Mouse (Mus musculus): ENCODE data around the gene Slit2. TPM values are rescaled to one million over a fixed set of nuclear protein-coding genes. Genes with fewer than 3 reads are reported as not detected.

Slit2 gene
- polyA plus RNA-seq, 1 experiment from 2014 or later = 13.5 TPM

DNA sequence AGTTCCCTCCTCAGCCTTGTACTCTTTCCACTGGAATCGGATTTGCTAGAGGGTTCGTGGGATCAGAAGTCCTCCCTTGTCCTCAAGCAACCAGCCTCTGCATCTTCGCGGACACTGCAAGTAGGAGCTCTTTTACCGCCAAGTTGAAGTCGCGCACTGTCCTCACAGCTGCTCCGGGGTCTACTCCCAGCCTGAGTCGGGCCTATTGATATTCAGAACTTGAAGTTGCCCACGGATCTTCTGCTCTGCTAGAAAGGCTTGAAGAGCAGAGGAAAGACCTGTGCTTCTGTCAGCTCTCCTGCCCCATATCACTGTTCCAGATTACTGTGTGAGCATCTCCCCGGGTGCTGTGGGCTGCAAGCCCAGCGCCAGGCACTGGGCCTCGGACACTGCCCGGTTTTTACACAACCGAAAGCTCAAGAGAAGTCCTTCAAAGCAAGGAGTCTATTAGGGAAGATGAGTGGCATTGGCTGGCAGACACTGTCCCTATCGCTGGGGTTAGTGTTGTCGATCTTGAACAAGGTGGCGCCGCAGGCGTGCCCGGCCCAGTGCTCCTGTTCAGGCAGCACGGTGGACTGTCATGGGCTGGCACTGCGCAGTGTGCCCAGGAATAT, 1.8 kb downstream of the Slit2 start:
- Histone ChIP-seq H3K4me2 (ENCODE audit: low read length) (peak overlapping the region; percentile 99), H3K9me3 (ENCODE audit: control insufficient read depth, low read length) (no peaks in the 10 kb centered on the region), H3K36me3 (ENCODE audit: control insufficient read depth, insufficient read depth) (no peaks in the 10 kb centered on the region), H3K27ac (ENCODE audit: low read length) (no peak overlapping the region), H3K4me1 (replicated peaks; ENCODE audit: control insufficient read depth, insufficient read depth, low read length) (peaks cover 36% of the 10 kb centered on the region), H3K9ac (replicated peaks; ENCODE audit: low read depth, low read length) (peak overlapping the region; percentile 77), H3K27me3 (replicated peaks; ENCODE audit: control insufficient read depth, insufficient read depth, low read length) (no peaks in the 10 kb centered on the region), H3K4me3 (replicated peaks; ENCODE audit: low read length) (peak overlapping the region; percentile 80)
- WGBS = 3% methylated on average over 23 of the region's 23 CpGs
- peak; percentile 11 for ATAC-seq

GRCm38 (mm10) chr5:47985198-47985631, 2.3 kb downstream of the Slit2 start:
- Histone ChIP-seq H3K9me3 (ENCODE audit: control insufficient read depth, low read length) (no peaks in the 10 kb centered on the region), H3K27me3 (replicated peaks; ENCODE audit: control insufficient read depth, insufficient read depth, low read length) (no peaks in the 10 kb centered on the region), H3K27ac (ENCODE audit: low read length) (no peak overlapping the region), H3K9ac (replicated peaks; ENCODE audit: low read depth, low read length) (peak overlapping the region; percentile 77), H3K36me3 (ENCODE audit: control insufficient read depth, insufficient read depth) (no peaks in the 10 kb centered on the region), H3K4me1 (replicated peaks; ENCODE audit: control insufficient read depth, insufficient read depth, low read length) (peaks cover 36% of the 10 kb centered on the region), H3K4me3 (replicated peaks; ENCODE audit: low read length) (peak overlapping the region; percentile 80), H3K4me2 (ENCODE audit: low read length) (peak overlapping the region; percentile 99)
- peak; percentile 32 for ATAC-seq
- WGBS = 0% methylated on average over 13 of the region's 13 CpGs

DNA sequence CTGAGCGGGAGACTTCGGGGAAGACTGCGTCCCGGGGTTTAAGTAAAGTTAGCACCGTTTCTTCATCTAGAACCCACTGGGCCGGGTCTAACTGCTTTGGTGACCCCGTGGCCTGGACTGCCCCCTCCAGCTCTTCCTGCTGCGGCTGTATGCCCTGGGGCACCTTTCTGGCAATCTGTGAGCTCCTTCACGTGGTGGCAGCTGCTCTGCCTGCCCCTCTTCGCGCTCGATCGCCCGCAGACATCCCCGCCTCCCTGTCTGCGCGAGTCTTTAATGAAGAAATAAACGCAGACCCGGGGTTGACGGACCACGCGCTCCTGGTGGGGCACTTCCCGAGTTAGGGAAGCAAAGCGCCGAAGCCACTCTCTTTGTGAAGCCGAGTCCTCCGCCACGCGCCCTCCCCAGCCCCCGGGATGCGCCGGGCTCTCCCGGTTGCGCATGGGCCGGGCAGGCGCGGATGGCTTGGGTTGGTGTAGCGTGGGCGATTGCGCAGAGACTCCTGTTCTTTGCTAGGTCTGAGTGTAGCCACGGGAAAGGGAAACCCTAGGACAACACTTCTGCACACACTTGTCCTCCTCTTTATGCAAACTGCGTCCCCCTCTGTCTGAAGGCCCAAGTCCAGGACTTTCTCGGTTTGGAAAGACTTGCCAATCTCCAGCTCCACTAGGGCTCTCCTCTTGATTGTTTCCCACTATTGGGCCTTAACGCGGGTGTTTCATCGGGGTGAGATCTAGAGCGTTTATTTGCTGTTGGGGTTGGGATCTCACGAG, 3.1 kb downstream of the Slit2 start:
- no peaks in the 10 kb centered on the region for H3K36me3 ChIP-seq (ENCODE audit: control insufficient read depth, insufficient read depth)
- WGBS = under 1% methylated on average over 48 of the region's 48 CpGs
- H3K9ac ChIP-seq (replicated peaks; ENCODE audit: low read depth, low read length) = peak overlapping the region; percentile 77
- H3K4me3 ChIP-seq (replicated peaks; ENCODE audit: low read length) = peak overlapping the region; percentile 80
- H3K4me1 ChIP-seq (replicated peaks; ENCODE audit: control insufficient read depth, insufficient read depth, low read length) = peaks cover 36% of the 10 kb centered on the region
- no peaks in the 10 kb centered on the region for H3K27me3 ChIP-seq (replicated peaks; ENCODE audit: control insufficient read depth, insufficient read depth, low read length)
- no peaks in the 10 kb centered on the region for H3K9me3 ChIP-seq (ENCODE audit: control insufficient read depth, low read length)
- peak overlapping the region; percentile 99 for H3K4me2 ChIP-seq (ENCODE audit: low read length)
- ATAC-seq = peak; percentile 26
- peak overlapping the region; percentile 33 for H3K27ac ChIP-seq (ENCODE audit: low read length)

DNA sequence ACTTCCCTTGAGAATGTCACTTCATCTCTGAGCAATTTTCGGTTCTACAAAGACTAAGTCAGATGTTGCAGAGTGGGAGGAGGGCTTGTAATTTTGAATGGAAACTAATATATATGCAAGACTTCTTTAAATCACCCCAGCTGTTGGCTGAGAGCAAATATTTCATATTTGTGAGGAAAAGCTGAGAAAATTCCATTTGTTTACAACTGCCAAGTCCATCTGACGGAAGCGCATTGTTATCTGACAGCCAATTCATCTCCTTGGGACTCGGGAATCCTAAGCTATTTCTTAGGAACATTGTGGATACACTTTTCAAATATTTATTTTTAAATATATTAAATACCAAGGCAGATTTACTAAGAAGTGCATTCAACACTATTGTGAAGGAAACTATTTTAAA, 8.0 kb downstream of the Slit2 start:
- Histone ChIP-seq H3K4me2 (ENCODE audit: low read length) (no peak overlapping the region), H3K4me3 (replicated peaks; ENCODE audit: low read length) (no peak overlapping the region), H3K4me1 (replicated peaks; ENCODE audit: control insufficient read depth, insufficient read depth, low read length) (peaks cover 11% of the 10 kb centered on the region), H3K36me3 (ENCODE audit: control insufficient read depth, insufficient read depth) (no peaks in the 10 kb centered on the region), H3K27me3 (replicated peaks; ENCODE audit: control insufficient read depth, insufficient read depth, low read length) (no peaks in the 10 kb centered on the region), H3K27ac (ENCODE audit: low read length) (no peak overlapping the region), H3K9me3 (ENCODE audit: control insufficient read depth, low read length) (no peaks in the 10 kb centered on the region), H3K9ac (replicated peaks; ENCODE audit: low read depth, low read length) (no peak overlapping the region)
- no peak for ATAC-seq
- 76% methylated on average over 4 of the region's 4 CpGs for WGBS

- H3K9ac ChIP-seq (replicated peaks; ENCODE audit: low read depth, low read length) = no peak overlapping the region
- H3K36me3 ChIP-seq (ENCODE audit: control insufficient read depth, insufficient read depth) = no peaks in the 10 kb centered on the region
- no peak overlapping the region for H3K27ac ChIP-seq (ENCODE audit: low read length)
- WGBS = 70% methylated on average over 12 of the region's 12 CpGs
- no peak overlapping the region for H3K4me2 ChIP-seq (ENCODE audit: low read length)
- H3K9me3 ChIP-seq (ENCODE audit: control insufficient read depth, low read length) = no peaks in the 10 kb centered on the region
- no peak for ATAC-seq
- H3K4me1 ChIP-seq (replicated peaks; ENCODE audit: control insufficient read depth, insufficient read depth, low read length) = peaks cover 3% of the 10 kb centered on the region; the same call in 1 of the 2 replicates
- no peaks in the 10 kb centered on the region for H3K27me3 ChIP-seq (replicated peaks; ENCODE audit: control insufficient read depth, insufficient read depth, low read length)
- H3K4me3 ChIP-seq (replicated peaks; ENCODE audit: low read length) = no peak overlapping the region
Measured at GRCm38 (mm10) chr5:48003708-48004415, 20.9 kb downstream of the Slit2 start.

DNA sequence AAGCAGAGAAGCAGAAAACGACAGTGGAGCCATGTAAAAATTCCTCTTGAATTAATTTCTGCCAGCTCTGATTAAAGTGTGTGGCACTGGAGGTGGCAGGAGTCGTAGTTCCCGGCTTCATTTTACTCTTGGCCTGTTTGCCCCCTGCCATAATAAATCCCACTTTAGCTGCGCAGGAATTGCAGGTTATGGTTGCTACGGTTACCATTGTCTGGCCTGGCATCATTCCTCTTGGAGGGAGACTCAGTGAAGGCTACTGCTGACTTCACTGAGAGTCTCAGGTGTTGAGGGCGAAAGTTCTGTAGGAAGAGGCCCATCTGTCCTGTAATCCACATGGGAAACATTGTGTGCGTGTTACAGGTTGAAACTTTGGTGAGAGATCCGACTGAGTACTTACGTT, 22.6 kb downstream of the Slit2 start:
- no peak overlapping the region for H3K27ac ChIP-seq (ENCODE audit: low read length)
- no peaks in the 10 kb centered on the region for H3K36me3 ChIP-seq (ENCODE audit: control insufficient read depth, insufficient read depth)
- no peaks in the 10 kb centered on the region for H3K27me3 ChIP-seq (replicated peaks; ENCODE audit: control insufficient read depth, insufficient read depth, low read length)
- H3K4me2 ChIP-seq (ENCODE audit: low read length) = no peak overlapping the region
- ATAC-seq = no peak
- H3K4me3 ChIP-seq (replicated peaks; ENCODE audit: low read length) = no peak overlapping the region
- H3K9me3 ChIP-seq (ENCODE audit: control insufficient read depth, low read length) = no peaks in the 10 kb centered on the region
- no peak overlapping the region for H3K9ac ChIP-seq (replicated peaks; ENCODE audit: low read depth, low read length)
- H3K4me1 ChIP-seq (replicated peaks; ENCODE audit: control insufficient read depth, insufficient read depth, low read length) = peaks cover 3% of the 10 kb centered on the region; the same call in 1 of the 2 replicates
- WGBS = 35% methylated on average over 9 of the region's 9 CpGs

- Histone ChIP-seq H3K27me3 (replicated peaks; ENCODE audit: control insufficient read depth, insufficient read depth, low read length) (no peaks in the 10 kb centered on the region), H3K4me1 (replicated peaks; ENCODE audit: control insufficient read depth, insufficient read depth, low read length) (peaks cover 3% of the 10 kb centered on the region; the same call in 1 of the 2 replicates), H3K4me2 (ENCODE audit: low read length) (no peak overlapping the region), H3K9ac (replicated peaks; ENCODE audit: low read depth, low read length) (no peak overlapping the region), H3K4me3 (replicated peaks; ENCODE audit: low read length) (no peak overlapping the region), H3K36me3 (ENCODE audit: control insufficient read depth, insufficient read depth) (no peaks in the 10 kb centered on the region), H3K9me3 (ENCODE audit: control insufficient read depth, low read length) (no peaks in the 10 kb centered on the region), H3K27ac (ENCODE audit: low read length) (no peak overlapping the region)
- ATAC-seq = no peak
Measured at GRCm38 (mm10) chr5:48006059-48006458, 23.1 kb downstream of the Slit2 start.

- Histone ChIP-seq H3K27ac (ENCODE audit: low read length) (no peak overlapping the region), H3K36me3 (ENCODE audit: control insufficient read depth, insufficient read depth) (no peaks in the 10 kb centered on the region), H3K4me1 (replicated peaks; ENCODE audit: control insufficient read depth, insufficient read depth, low read length) (no peaks in the 10 kb centered on the region), H3K4me2 (ENCODE audit: low read length) (no peak overlapping the region), H3K4me3 (replicated peaks; ENCODE audit: low read length) (no peak overlapping the region), H3K9me3 (ENCODE audit: control insufficient read depth, low read length) (no peaks in the 10 kb centered on the region), H3K9ac (replicated peaks; ENCODE audit: low read depth, low read length) (no peak overlapping the region), H3K27me3 (replicated peaks; ENCODE audit: control insufficient read depth, insufficient read depth, low read length) (no peaks in the 10 kb centered on the region)
- no peak for ATAC-seq
- WGBS = 88% methylated on average over 4 of the region's 4 CpGs
Measured at GRCm38 (mm10) chr5:48023441-48023840, 40.5 kb downstream of the Slit2 start.

GRCm38 (mm10) chr5:48034875-48035274, 51.9 kb downstream of the Slit2 start:
- no peak for ATAC-seq
- Histone ChIP-seq H3K4me3 (replicated peaks; ENCODE audit: low read length) (no peak overlapping the region), H3K27ac (ENCODE audit: low read length) (no peak overlapping the region), H3K27me3 (replicated peaks; ENCODE audit: control insufficient read depth, insufficient read depth, low read length) (no peaks in the 10 kb centered on the region), H3K36me3 (ENCODE audit: control insufficient read depth, insufficient read depth) (no peaks in the 10 kb centered on the region), H3K4me1 (replicated peaks; ENCODE audit: control insufficient read depth, insufficient read depth, low read length) (no peaks in the 10 kb centered on the region), H3K9me3 (ENCODE audit: control insufficient read depth, low read length) (no peaks in the 10 kb centered on the region), H3K4me2 (ENCODE audit: low read length) (no peak overlapping the region), H3K9ac (replicated peaks; ENCODE audit: low read depth, low read length) (no peak overlapping the region)
- WGBS = 83% methylated on average over 1 of the region's 1 CpGs

Measured in forebrain, embryonic 16.5 days (tissue).